Mouse (Mus musculus): Measurements from ENCODE around the gene Map2k2. TPM values are rescaled to one million over a fixed set of nuclear protein-coding genes. Genes with fewer than 3 reads are reported as not detected.
"Not testable (repeated sequence)": the region's sequence is repeated elsewhere in the genome, so short reads cannot be mapped to it uniquely, and the experiment has no call there.

Map2k2 gene
- total RNA-seq (2015) (33.9 and 40.6 TPM in 2 replicates), total RNA-seq (2017) (38.2 and 47.8 TPM in 2 replicates)

DNA sequence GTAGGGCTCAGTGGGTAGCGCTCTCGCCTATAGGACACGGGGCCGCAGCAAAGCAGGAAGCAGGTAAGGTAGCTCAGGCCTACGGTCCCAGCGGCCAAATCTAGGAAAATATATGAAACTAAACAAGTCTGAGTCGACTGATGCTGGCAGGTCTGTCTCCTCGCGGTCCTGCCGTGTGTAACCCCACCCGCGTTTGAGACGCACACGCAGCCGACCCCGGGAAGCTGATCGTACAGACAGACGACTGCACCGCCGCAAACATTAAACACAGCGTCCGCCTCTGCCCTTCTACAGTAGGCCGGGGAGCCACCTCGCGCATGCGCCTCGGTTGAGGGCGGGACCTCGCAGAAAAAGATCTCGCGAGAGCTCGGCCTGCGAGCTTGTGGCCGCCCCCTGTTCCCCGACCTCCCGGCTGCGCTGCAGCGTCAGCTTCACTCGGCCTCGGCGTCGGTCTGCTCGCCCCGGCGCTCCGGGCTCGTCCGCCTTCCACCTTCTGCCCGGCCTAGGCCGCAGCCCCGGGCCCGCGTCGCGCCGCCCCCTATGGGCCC lies at the start of gene Map2k2:
Gene Map2k2, plus strand, starts transcription at position 351 of the 548 bp plus-strand sequence.
- ATAC-seq (ENCODE audit: poor library complexity, severe bottlenecking): peak; percentile 88

DNA sequence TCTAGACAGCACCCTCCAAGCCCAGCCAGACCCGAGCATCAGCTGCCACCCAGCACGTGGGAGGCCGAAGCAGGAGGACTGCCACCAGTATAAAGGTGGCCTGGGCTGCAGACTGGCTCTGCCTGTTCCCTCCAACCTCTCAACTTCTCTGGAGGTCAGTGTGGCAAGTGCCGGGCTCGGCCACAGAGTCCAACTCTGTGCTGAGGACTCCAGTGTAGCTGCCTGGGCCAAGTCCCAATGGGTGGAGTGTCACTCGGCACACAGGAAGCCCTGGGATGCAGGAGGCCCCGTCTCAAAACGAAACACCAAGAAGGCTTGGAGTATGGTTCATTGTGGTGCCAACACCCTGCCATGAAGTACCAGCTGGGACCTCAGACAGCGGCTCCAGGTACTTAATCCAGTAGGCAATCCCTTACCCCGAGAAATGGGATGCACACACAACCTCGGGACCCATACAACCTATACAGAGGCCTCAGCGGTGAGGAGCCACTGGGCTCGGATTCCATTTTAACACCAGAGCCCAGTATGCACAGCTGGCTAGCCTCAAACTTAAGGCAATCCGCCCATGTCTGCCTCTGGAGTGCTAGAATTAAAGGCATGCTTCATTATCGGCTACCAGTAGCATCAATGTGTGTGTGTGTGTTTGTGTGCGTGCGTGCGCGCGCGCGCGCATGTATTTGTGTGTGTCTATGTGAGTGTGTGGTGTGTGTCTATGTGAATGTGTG lies 48.1 kb upstream of the Map2k2 start:
- no peak for ATAC-seq (ENCODE audit: poor library complexity, severe bottlenecking)

DNA sequence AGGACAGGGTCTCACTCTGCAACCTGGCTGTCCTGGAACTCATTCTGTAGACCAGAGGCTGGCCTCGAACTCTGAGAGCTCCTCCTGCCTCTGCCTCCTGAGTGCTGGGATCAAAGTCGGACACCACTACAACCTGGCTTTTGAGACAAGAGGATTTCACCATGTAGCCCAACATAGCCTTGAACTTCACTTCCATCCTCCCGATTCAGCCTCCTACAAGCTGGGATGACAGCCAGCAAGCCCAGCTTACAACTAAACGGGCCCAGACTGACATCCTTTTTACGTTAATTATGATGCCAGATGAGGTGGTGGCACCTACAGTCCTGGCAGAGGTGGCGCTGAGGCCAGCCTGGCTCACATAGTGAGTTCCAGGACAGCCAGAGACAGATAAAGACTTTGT lies 46.8 kb upstream of the Map2k2 start:
- no peak for ATAC-seq (ENCODE audit: poor library complexity, severe bottlenecking)

DNA sequence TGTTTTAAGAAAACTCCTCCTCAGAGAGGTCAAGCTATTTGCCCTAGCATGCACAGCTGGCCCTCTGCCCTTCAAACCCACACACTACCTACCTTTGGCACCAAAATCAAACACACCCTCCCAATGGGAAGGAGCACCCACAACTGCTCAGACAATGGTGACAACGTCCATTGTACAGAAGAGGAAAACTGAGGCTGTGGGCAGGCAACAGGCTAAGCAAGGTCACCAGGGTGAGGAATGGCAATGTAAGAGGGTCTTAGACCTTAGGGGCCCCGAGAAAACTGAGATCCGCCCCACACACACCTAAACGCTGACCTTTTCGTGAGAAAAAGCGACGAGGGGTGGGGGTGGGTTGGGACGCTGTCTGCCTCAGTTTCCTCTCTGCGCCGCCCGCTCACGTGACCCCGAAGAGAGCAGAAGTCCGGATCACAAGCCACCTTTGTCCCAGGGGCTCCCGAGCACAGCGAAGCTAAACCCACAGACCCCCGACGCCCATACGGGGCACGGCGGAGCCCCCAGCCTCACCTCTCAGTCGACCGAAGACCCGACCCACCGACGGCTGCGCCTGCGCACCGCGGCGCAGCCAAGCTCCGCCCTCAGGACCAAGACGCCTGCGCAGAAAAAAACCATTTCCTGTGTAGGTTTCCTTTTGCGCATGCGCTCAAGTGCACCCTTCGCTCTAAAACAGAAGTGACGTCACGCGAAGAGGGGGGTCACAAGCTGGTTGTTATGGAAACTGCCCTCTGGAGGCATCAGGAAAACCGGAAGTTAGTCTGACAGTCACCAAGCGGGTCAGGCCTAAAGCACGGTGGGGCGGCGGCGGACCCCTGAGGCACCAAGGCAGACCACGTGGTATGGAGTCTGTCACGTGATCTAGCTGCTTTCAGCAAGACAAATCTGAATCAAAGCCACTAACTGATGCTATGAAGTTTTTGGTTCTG lies 45.8 kb upstream of the Map2k2 start, which contains the start of gene Sgta:
Gene Sgta, minus strand, starts transcription at position 579 of the 941 bp plus-strand sequence.
- peak; percentile 98 for ATAC-seq (ENCODE audit: poor library complexity, severe bottlenecking)

DNA sequence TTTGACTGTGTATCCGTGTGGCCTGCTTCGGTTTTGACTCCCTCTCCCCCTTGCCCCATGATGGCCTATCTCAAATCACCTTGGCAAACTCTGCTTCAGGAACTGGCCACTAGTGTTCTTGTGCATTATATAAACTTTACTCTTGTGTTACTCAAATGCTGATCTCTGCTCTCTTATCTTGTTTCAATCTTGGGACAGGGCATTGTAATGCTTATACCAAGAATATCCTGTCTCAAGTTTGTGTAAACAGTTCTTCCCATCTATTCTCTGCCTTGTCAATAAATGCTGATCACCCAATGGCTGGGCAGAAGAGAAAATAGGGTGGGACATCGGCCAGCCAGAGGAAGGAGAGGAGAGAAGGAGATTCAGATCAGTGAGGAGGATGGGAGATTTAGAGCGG lies 43.0 kb upstream of the Map2k2 start:
- ATAC-seq (ENCODE audit: poor library complexity, severe bottlenecking): no peak

DNA sequence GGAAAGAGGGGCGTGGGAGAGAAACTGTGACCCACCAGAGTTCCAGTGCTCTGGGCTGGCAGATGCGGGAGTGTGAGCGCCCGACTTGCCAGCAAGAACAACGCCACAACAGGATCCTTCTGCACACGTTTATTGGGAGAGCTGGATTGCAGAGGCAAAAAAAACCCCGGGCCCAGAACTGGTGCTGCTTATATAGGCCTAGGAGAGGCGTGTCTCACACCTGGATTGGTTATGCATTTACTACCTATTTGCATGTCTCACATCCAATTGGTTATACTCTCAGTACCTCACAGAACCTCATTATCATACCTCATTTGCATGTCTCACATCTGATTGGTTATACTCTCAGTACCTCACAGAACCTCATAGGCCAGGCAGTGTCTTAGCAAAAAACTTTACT lies 41.2 kb upstream of the Map2k2 start:
- ATAC-seq (ENCODE audit: poor library complexity, severe bottlenecking): not testable (repeated sequence)

DNA sequence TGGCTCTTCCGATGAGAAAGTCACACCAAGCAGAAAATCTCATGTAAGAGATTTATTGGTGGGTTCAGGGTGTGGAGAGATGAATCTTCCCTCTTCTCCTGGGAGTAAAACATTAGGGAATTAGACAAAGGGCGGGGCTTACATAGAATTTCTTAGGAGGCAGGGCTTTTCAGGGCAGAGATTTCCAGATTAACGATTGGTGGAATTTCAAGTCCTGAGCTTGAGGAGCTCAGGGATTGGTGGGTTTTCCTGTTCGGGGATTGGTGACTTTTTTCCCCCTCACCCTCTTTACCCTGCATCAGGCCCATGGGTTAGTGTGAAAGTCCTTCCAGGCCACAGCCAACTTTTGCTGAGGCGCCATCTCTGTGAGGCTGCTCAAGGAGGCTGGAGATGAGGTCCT lies 37.0 kb upstream of the Map2k2 start:
- no peak for ATAC-seq (ENCODE audit: poor library complexity, severe bottlenecking)

DNA sequence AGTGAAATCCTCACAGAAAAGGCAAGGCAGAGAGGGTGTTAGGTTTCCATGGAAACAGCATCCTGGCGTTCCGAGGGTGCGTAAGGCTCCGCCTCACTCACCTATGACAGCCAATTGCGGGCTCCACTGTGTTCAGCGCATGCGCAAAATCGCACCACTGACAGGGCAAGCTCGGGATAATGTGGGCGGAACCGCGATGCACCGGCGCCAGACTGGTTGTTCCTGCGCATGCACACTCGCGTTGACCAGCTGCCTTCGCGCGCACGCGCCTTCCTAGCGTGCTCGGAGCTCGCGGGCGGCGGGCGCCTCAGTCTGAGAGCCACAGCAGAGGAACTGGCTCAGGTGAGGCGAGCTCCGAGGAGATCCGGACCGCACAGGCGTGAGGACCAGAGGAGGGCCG lies 35.9 kb upstream of the Map2k2 start, which contains the start of gene Thop1:
Gene Thop1, plus strand, starts transcription at position 200 of the 400 bp plus-strand sequence.
- peak; percentile 95 for ATAC-seq (ENCODE audit: poor library complexity, severe bottlenecking)

DNA sequence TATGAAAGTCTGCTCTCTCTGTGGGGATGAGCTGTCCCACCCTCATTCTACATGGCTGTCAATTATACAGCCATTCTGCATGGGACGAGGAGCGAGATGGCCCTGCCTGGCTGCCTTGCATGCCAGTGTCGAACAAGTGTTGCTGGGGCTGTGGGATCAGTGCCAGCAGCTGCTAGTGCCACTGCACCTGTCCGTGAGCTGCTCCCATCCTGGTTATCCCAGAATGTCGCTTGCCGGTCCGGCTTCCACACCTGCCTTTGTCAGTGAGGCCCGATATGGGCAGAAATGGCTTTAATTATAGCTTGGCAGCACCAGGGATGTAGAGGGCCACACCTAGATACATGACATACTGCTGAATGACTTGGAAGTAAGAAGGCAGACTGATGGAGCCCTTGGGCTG lies 33.4 kb upstream of the Map2k2 start:
- no peak for ATAC-seq (ENCODE audit: poor library complexity, severe bottlenecking)

DNA sequence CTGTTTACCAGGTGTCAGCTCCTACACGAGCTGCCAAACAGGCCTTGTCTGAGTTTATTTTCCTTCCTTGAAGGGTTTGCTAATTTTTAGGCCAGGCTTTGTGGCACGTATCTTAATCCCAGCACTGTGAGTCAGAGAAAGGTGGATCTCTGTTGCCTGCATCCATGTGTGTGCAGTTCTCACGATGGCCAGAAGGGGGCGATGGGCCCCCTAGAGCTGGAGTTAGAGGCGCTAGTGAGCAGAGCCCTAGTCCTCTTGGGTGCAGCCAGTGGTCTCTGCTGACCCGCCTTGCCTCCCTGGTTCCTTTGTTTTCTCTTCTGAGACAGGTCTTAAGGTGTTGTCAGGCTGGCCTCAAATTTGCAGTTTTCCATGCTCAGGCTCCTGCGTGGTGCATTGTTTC lies 32.3 kb upstream of the Map2k2 start:
- ATAC-seq (ENCODE audit: poor library complexity, severe bottlenecking): no peak

DNA sequence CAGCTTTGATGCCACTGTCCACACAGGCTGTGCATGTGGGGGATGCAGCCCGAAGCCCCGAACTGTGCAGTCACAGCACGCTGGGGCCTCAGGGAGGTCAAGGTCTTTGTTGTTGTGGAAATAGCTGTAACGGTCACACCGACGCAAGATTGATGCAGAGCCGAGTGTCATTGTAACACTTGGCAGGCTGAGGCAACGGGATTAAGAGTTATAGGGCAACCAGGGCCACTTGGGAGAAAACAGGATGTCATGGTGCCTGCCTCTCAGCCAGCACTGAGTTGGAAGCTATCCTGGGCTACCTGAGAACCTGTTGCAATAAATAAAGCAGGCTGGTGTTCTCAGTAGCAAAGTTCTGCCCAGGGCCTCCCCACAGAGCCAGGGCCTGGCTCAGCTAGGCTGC lies 30.0 kb upstream of the Map2k2 start:
- ATAC-seq (ENCODE audit: poor library complexity, severe bottlenecking): no peak

DNA sequence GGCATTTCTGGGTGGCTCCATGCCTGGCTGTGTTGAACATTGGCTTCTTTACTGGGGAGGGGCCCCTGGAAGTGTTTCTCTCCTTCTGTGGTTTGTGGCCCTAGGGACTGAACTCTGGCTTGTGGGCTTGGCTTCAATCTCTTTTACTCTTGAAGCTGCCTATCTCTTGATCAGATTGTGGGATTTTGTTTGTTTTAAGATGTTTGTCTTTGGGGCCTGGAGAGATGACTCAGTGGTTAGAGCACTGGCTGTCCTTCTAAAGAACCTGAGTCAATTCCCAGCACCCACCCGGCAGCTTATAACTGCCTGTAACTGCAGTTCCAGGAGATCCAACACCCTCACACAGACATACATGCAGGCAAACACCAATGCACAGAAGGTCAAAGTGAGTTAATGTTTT lies 29.4 kb upstream of the Map2k2 start:
- ATAC-seq (ENCODE audit: poor library complexity, severe bottlenecking): no peak

DNA sequence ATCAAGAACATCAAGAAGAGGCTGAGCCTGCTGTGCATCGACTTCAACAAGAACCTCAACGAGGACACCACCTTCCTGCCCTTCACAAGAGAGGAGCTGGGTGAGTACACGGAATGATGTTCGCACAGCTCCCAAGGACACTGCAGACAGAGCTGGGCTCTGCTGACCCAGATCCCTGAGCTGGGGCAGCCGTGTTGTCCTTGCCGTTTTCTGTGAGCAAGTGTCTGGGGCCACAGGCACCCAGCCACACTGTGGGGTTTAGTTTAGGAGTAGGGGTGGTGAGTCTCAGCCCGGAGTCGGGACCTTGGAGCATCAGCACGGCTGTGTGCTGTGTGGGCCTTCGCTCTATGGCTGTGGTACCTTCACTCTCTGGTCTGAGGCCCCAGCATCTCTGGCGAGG lies 27.8 kb upstream of the Map2k2 start:
- no peak for ATAC-seq (ENCODE audit: poor library complexity, severe bottlenecking)

DNA sequence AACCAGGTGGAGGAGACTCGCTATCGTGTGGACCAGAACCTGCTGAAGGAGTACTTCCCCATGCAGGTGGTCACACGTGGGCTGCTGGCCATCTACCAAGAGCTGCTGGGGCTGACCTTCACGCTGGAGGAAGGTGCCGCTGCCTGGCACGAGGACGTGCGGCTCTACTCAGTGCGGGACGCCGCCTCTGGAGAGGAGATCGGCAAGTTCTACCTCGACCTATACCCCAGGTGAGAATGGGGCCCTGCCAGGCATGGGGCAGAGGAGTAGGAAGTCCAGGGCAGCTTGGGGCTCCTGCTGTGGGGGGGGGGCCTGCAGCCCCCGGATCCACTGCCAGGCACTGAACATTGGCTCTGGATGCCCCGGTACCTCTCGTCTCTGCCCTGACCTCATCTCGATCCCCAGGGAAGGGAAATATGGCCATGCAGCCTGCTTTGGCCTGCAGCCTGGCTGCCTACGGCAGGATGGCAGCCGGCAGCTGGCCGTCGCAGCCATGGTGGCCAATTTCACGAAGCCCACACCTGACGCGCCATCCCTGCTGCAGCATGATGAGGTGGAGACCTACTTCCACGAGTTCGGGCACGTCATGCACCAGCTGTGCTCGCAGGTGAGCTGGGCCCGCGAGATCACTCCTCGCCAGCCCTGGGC lies 25.6 kb upstream of the Map2k2 start:
- ATAC-seq (ENCODE audit: poor library complexity, severe bottlenecking): no peak

DNA sequence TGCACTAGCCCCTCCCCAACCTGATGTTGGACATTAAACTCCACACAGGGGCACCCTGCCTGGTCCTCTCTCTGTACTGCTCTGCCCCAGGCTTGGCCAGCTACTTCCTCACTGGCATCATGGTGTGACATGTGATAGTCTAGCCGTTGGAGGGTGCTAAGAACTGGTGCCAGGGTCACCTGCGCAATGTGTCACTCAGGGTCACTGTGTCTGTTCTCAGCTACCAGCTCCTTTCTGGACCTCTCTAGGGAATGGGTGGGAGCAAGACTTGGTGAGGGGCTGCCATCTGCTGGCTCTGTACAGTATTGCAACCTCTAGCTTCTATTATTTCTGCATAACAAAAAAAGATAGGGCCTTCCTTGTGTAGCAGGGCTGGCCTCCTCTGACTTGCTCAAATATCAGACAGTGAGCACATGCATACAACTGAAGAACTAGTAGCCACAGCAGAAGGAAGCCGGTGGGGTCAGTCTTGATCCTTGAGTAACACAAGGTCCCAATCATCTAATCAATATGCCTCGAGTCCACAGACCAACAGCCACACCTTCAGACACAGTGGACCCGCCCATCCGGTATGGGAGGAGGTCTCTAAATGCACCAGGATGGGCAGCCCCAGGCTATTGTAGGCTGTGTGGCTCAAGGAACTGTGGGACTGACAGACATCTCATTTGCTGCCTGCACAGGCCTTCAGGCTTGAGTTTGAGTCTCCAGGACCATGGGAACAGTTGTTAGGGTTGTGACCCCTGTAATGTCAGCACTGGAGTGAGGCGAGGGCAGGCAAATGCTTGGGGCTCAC lies 23.4 kb upstream of the Map2k2 start:
- peak; percentile 79 for ATAC-seq (ENCODE audit: poor library complexity, severe bottlenecking)

DNA sequence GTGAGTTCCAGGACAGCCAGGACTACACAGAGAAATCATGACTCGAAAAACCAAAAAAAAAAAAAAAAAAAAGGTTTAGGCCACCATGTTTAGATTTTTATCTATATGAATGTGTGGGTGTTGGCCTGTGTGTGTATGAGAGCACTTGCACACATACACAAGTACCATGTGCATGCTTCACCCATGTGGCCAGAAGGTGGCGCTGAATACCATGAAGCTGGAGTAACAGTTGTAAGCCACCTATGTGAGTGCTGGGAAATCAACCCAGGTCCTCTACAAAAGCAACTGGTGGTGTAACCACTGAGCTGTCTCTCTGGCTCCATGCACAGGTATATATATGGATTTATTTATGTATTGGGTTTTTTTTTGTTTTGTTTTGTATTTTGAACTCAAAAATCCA lies 18.7 kb upstream of the Map2k2 start:
- 0 out of 2 replicates have a peak, but pooled peaks have one; percentile 33 for ATAC-seq (ENCODE audit: poor library complexity, severe bottlenecking)

DNA sequence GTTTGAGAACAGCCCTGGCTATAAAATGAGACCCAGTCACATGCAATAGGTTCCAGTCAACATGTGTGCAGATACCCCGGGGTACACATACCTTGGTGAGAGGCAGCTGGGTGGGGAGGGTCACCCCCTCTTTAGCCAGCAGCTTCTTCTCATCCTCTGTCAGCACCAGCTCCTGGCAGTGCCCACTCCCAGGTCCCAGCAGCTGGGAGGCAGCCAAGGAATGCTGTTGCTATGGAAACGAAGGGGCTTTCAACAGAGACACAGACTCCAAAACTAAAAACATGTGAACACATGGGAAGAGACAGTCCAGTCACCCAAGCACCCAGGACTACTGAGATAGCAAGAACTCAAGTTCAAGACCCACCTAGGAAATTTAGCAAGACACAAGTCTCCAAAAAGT lies 16.5 kb upstream of the Map2k2 start:
- ATAC-seq (ENCODE audit: poor library complexity, severe bottlenecking): no peak

DNA sequence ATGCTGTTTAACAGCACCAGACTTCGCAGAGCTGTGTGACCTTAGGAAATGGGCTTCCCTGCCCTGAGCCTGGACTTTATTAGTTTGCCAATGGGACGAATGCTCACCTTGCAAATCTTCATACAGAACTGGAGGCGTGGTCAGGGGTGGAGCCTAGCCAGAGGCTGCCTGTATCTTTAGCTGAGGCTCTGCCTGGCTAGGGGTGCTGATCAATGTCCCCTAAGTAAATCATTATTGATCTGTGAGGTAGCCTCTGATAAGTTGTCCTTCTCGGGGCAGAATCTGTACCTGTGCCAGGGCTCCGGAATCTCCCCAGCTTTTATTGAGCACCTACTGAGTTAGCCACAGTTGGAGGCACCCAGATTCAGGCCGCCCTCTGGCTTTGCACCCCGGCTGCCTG lies 15.1 kb upstream of the Map2k2 start:
- no peak for ATAC-seq (ENCODE audit: poor library complexity, severe bottlenecking)

DNA sequence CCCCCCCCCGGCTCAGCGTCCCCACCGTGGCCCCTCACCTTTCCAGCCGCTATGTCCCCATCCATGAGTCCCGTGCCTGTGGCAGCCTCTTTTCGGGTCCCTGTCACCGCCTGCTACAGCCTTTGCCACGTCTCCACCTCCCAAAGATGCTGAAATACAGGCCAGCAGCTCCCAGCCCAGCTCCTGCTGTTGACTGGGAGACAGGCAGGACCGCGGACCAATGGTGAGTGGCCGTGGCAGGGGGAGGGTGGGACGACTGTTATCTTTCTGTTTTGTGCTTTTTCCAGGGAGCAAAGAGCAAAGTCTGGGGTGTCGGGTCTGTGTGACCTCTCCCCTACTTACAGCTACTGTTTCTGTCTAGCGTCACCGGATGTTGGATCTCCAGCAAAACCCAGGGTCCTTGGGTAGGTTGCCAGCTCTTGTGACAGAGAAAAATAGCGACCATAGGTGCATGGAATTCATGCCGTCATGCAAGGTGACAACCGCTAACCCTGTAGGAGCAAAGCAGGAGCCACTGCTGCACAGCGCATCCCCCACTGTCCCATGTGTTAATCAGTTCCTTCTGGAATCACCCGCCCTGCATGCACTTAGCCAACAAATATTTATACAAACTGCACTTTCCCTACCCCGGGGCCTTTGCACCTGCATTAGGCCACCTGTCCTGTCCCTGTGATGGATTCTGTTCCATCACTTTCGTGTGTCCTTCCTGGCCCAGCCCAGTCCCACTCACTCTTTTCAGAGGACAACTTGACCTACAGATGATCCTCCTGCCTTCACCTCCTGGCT lies 13.1 kb upstream of the Map2k2 start:
- no peak for ATAC-seq (ENCODE audit: poor library complexity, severe bottlenecking)

Measured in megakaryocyte, adult 5-6 weeks (primary cell).